Mouse (Mus musculus) ES-CJ7 (cell line): ENCODE measurements at regions not wholly inside any gene's neighbourhood (a gene's known extent, or its start where the extent isn't known, plus 50 kb on each side); places are given as distances from the start of the nearest gene placed in this dataset.
A peak's percentile ranks its signal among the peaks of the same experiment; 100 is the strongest.
"Not testable (repeated sequence)": the region's sequence is repeated elsewhere in the genome, so short reads cannot be mapped to it uniquely, and the experiment has no call there.

Source experiments
- DNase-seq: peaks from one replicate; pipeline ENCODE4 v3.0.0; 2011; ENCODE audit warnings: low read depth, low spot score

GRCm38 (mm10) chr13:111309848-111310692 lies 55.3 kb downstream of the Actbl2 start:
- DNase-seq: no peak

DNA sequence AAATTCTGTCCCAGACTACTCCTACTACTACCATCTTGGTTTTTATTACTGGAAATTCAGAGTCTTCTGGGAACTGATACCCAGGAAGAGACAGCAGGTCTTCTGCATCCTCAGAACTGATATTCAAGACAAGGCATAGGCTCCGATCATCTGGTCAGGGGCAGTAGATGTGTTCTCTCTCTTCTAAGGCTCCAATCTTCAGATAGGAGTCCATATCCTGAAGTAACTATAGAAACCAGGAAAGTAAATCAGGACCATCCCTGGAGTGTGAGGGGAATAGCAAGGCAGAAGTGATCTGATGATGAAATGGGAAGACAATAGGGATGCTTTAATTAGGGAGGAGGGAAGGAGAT lies 55.9 kb downstream of the Actbl2 start:
- no peak for DNase-seq

DNA sequence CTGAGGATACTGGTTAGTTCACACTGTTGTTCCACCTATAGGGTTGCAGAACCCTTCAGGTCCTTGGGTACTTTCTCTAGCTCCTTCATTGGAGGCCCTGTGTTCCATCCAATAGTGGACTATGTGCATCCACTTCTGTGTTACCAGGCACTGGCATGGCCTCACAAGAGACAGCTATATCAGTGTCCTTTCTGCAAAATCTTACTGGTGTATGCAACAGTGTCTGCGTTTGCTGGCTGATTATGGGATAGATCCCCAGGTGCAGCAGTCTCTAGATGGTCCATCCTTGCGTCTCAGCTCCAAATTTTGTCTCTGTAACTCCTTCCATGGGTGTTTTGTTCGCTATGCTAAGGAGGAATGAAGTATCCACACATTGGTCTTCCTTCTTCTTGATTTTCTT lies 58.7 kb downstream of the Actbl2 start:
- not testable (repeated sequence) for DNase-seq

- DNase-seq: not testable (repeated sequence)
Measured at GRCm38 (mm10) chr13:111317876-111318275, 63.1 kb downstream of the Actbl2 start.

GRCm38 (mm10) chr13:111323206-111323605 lies 68.4 kb downstream of the Actbl2 start:
- DNase-seq: no peak

DNA sequence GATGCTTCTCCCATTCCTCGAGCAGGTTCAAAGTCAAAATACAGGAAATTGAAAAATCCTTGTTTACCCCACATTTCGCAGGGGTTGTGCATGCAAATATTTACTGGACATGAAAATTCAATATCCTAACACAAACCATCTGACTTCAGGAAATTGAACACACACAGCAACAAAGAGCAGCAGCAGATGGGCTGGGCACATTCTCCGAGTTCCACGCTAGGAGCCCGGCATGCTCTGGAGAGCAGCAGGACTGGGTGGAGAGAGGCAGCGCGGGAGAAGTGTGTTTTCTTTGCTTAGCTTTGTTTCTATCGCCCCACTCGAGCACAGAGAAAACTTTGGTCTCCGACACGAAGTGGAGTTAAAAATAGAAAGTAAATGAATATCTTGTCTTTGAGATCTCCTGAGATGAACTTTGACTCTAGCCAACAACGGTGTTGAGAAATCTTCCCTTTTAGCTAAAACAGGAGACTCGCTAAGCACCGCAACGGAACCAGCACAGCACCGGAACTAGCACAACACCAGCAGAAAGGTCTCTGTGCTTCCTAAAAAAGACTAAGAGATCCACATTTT lies 71.4 kb downstream of the Actbl2 start:
- no peak for DNase-seq

GRCm38 (mm10) chr13:111333035-111333434 lies 78.2 kb downstream of the Actbl2 start:
- DNase-seq: no peak

- DNase-seq: no peak
Measured at GRCm38 (mm10) chr13:111333851-111334250, 79.0 kb downstream of the Actbl2 start.

DNA sequence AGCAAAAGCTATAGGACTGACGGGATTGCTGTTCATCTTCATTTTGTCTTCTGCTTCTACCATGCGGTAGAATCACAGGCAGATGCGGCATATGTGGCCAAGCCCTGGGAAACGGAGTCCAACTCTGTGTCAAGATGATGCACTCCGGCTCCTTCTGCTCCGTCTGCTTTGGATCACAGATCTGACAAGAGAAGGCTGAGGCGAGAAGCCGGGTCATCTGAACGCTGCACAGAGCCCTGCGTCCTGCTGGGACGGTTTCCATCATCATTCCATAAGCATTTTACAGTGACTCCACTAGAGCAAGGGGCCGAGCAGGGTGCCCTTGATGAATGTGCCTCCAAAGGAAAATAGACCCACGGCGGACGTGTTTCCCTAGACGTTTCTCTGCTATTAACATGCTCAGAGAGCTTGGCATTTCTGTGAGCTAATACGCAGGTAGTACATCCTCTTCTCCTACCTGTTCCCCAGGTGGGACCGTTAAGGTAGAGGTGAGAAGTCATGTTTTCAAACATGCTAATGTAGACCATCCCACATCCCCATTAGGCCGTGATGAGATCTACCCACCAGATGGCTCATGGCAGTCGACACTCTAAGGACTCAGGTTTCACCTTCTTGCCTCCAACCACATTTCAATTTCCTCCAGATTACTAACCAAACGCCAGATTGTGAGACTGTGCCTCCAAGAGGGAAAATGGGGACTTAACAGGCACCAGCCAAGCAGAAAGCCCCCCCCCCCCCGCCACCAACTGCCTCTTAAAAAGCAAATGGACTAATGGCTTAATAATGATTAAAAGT lies 79.6 kb downstream of the Actbl2 start:
- DNase-seq: no peak

DNA sequence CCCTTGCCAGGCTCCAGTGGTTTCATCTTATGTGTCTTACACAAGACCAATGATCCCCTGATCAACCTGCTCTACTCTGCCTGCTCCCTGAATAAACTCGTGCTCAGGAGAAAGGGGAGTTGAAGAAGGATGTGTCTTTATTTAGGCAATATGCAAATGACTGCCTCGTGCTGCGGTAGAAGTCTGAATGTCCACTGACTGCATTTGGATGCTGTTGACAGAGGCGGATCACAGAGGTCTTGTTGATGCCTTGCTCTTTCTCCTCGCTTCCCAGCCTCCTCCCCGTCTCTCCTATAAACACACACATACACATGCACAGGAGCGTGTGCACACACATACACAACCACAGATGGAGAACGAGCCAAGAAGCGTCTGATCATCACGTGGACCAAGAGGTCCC lies 90.2 kb downstream of the Actbl2 start:
- DNase-seq: no peak

- no peak for DNase-seq
Measured at GRCm38 (mm10) chr13:111345486-111346440, 91.0 kb downstream of the Actbl2 start.

- DNase-seq: no peak
Measured at GRCm38 (mm10) chr13:111356520-111357456, 102.0 kb downstream of the Actbl2 start.

DNA sequence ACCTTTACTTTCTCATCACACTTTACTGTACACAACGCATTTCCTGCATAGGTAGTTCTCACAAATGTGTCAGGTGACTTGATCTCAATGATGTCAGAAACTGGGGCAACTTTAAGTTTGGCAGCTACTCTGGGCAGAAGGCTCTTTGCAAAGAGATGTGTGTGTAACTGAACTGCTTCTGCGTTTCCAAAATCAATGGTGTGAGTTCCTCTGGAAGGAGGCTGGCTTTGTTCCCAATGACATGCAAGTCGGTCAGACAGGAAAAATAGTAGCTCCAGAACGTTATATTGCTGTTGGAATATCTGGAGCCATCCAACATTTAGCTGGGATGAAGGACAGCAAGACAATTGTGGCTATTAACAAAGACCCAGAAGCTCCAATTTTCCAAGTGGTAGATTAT lies 106.6 kb downstream of the Actbl2 start:
- no peak for DNase-seq

DNA sequence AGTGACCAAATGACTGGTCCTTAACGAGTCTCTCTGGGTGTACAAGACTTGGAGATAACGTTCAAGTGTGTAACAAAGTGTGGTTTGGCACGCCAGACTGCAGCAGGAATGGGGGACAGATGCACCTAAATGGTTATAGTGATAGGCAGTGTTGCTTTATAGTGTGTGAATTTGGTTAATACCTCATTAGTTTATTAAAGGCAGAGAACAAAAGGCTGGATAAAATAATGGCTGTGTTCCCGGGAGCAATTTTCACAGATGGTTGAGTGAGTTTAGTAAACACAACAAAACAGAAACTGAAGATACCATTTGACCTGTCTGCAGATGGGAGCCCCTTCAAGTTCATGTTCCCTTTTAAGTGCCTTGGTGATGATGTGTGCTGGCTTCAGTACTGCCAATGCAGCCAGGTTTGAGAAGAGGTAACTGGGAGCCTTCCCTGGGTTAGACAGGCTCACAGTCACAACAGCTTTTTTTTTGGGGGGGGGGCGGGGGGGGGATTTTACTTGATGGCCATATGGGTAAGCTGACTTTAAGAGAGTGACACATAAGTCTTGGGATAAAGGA lies 108.4 kb downstream of the Actbl2 start:
- no peak for DNase-seq

DNA sequence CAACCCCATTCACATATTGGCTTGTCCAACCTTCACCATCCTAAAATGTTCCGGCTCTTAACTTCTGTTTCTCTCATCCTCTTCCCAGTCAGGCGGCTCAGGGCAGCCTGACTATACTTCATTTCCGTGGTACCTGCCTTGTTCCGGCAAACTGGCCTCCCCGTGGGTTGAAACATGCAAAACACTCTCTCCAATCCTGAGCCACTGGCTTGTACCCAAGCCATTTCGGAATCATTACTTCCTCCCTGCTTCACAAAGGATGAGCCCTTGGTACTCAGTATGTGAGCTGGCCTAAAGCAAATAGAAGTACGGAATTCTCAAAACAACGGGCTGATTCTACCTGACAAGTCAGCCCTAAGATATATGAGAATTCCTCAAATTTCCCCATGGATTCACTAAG lies 112.1 kb downstream of the Actbl2 start:
- DNase-seq: no peak

DNA sequence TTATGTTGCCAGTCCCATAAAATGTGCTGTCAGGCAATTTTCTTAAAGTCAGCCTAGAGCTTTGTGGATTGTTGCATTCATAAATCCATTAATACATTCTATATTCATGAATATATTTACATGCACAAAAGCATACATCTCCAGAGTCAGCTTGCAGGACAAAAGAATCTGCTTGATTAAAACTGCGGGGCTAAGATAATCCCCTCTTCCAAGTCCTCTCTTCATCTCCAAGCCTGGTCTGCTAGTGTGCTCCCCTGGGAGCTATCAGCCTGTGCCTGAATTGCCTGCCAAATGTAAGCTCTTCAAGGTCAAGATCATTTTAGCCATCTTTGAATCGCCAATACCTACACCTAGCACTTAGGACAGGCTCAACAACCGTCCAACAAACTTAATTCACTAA lies 112.8 kb downstream of the Actbl2 start:
- DNase-seq: no peak

DNA sequence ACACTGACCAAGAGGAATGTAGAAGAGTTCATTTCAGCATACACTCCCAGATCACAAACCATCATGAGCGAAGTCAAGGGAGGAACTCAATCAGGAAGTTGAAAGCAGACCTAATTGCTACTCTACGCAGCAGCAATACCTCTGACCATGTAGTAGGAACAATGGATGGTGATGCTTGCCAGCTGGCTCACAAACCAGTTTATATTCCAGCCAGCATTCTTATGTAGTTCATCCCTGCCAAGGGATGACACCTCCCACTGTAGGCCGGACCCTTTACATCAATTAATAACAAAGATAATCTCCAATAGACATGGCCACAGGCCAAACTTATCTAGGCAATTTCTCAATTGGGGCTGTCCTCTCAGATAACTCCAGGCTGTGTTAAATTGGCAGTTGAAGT lies 115.1 kb downstream of the Actbl2 start:
- no peak for DNase-seq

GRCm38 (mm10) chr13:111373281-111373680 lies 116.6 kb downstream of the Gpbp1 start:
- no peak for DNase-seq

- peak; percentile 52 for DNase-seq
Measured at GRCm38 (mm10) chr13:111373801-111374200, 116.1 kb downstream of the Gpbp1 start.
